In the genomic region with DNA sequence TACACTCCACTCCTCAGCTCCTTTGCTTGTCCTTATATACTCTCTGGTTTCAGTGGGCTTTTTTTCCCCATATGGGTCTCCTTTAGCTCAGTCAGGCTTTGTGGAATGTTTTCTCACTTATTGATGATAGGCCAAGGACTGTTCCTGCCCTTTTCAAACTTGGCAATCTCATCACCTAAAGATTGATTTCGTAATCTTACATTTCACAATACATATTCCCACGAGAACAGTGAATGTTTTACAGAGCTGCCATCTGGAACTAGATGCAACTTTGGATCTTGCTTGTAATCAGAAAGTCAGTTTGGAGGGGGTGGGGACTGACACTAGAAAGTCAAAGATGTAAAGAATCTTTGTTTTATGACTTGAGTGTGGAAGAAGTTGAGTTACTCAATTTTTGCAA, we compare ENCODE assay signal across 24 mouse cellular contexts. TPM values are rescaled to one million over a fixed set of nuclear protein-coding genes. Genes with fewer than 3 reads are reported as not detected.
"Had no signal": no experiment of that assay in that cellular context is flagged by ENCODE, and none has a peak within 500 bp of the region (broad histone marks: within the 10 kb centered on the region; RNA-seq: fewer than 3 reads in every experiment).

Mup21 (minus strand) TSS at position 53 of the 400 bp plus-strand sequence.

- H3K36me3 ChIP-seq: lung, embryonic 15.5 days; midbrain, embryonic 13.5 days; midbrain, embryonic 15.5 days; neural tube, embryonic 12.5 days; stomach, embryonic 15.5 days had no signal

- ATAC-seq: lung, postnatal 0 days; midbrain, embryonic 13.5 days; midbrain, embryonic 15.5 days had no signal

- H3K27ac ChIP-seq: lung, embryonic 15.5 days; macrophage; midbrain, embryonic 13.5 days; midbrain, embryonic 15.5 days; neural tube, embryonic 12.5 days; stomach, embryonic 15.5 days; stomach, postnatal 0 days had no signal

- H3K4me1 ChIP-seq: lung, embryonic 15.5 days; megakaryocyte, embryonic 14.5 days; midbrain, embryonic 13.5 days; midbrain, embryonic 15.5 days; neural tube, embryonic 12.5 days; stomach, embryonic 15.5 days had no signal

- H3K27me3 ChIP-seq: lung, embryonic 15.5 days; megakaryocyte, embryonic 14.5 days; midbrain, embryonic 13.5 days; midbrain, embryonic 15.5 days; neural tube, embryonic 12.5 days; stomach, embryonic 15.5 days had no signal

- H3K4me2 ChIP-seq: lung, embryonic 15.5 days; midbrain, embryonic 11.5 days; midbrain, embryonic 13.5 days; midbrain, embryonic 15.5 days; neural tube, embryonic 12.5 days; stomach, embryonic 15.5 days had no signal

- H3K4me3 ChIP-seq: lung, embryonic 15.5 days; megakaryocyte, embryonic 14.5 days; midbrain, embryonic 13.5 days; midbrain, embryonic 15.5 days; neural tube, embryonic 12.5 days; stomach, embryonic 15.5 days had no signal

- H3K9ac ChIP-seq: lung, embryonic 15.5 days; midbrain, embryonic 13.5 days; midbrain, embryonic 15.5 days; neural tube, embryonic 12.5 days; stomach, embryonic 15.5 days had no signal

- DNase-seq: lung, adult 2 months; lung, postnatal 14 days; lung, postnatal 36 days; right cerebral cortex, postnatal 14 days; spleen, adult 18-20 months; thymus, adult 2 months; thymus, postnatal 25 days; thymus, postnatal 4 days had no signal

- H3K9me3 ChIP-seq: lung, embryonic 15.5 days; midbrain, embryonic 13.5 days; midbrain, embryonic 15.5 days; stomach, embryonic 15.5 days had no signal

RNA-seq across cellular contexts. Expression of gene Mup21, which starts in this region (rescaled TPM):
- polyA plus RNA-seq: liver, embryonic 16.5 days; lung, adult 2 months; lung, embryonic 15.5 days; lung, postnatal 0 days; macrophage; midbrain, embryonic 11.5 days; midbrain, embryonic 13.5 days; midbrain, embryonic 15.5 days; midbrain, postnatal 0 days; neural tube, embryonic 12.5 days; neural tube, embryonic 14.5 days; small intestine, adult 2 months; stomach, embryonic 15.5 days; stomach, postnatal 0 days; testis, adult 2 months; thymus, adult 2 months; urinary bladder, adult 2 months had no signal
